Mouse (Mus musculus) ES-E14 (cell line): Measurements from ENCODE around the gene Nktr. TPM values are rescaled to one million over a fixed set of nuclear protein-coding genes. Genes with fewer than 3 reads are reported as not detected.

Experiments used
- DNase-seq: peaks from one replicate; pipeline ENCODE4 v3.0.0-alpha.2; 2013; ENCODE audit warnings: low read depth, low spot score
- H3K27ac ChIP-seq: 2 replicates; pipeline ENCODE4 v1.5.1; 2012; ENCODE audit warnings: low read depth, mild to moderate bottlenecking, low read length, moderate library complexity, mixed read lengths; ENCODE audit not compliant: poor library complexity, insufficient read depth, severe bottlenecking
- H3K36me3 ChIP-seq: 2 replicates; pipeline ENCODE4 v1.6.1; 2012; ENCODE audit warnings: mild to moderate bottlenecking, low read length, moderate library complexity, mixed read lengths; ENCODE audit not compliant: control insufficient read depth, poor library complexity, insufficient read depth, severe bottlenecking
- H3K4me1 ChIP-seq, 2 experiments: fragments of 150-350 bp in 1 of 2; sonication (generic) in 1 of 2; 2 replicates each; pipeline ENCODE4 v1.6.1; 2012; ENCODE audit warnings: low read length in 2 of 2, mild to moderate bottlenecking in 1 of 2, mixed read lengths in 1 of 2; ENCODE audit not compliant: control insufficient read depth in 2 of 2, insufficient read depth in 2 of 2, poor library complexity in 1 of 2
- H3K4me3 ChIP-seq, 2 experiments: fragments of 150-350 bp in 1 of 2; sonication (generic) in 1 of 2; 2 replicates each; pipeline ENCODE4 v1.5.1; 2012; ENCODE audit warnings: low read length in 2 of 2, low read depth in 1 of 2, mild to moderate bottlenecking in 1 of 2, mixed read lengths in 1 of 2; ENCODE audit not compliant: insufficient read depth in 1 of 2, poor library complexity in 1 of 2, severe bottlenecking in 1 of 2
- H3K9ac ChIP-seq: 2 replicates; pipeline ENCODE4 v1.6.1; 2012; ENCODE audit warnings: low read depth, mild to moderate bottlenecking, low read length, mixed read lengths; ENCODE audit not compliant: poor library complexity, insufficient read depth, severe bottlenecking
- H3K9me3 ChIP-seq: fragments of 150-350 bp; sonication (generic); 2 replicates; pipeline ENCODE4 v1.6.1; 2012; ENCODE audit warnings: low read depth, mild to moderate bottlenecking, low read length; ENCODE audit not compliant: control insufficient read depth, insufficient read depth
- CHD2 ChIP-seq: IDR thresholded peaks from 2 replicates; pipeline ENCODE4 v1.6.1; 2014; ENCODE audit warnings: mild to moderate bottlenecking, low read depth, low read length, inconsistent platforms
- HCFC1 ChIP-seq: IDR thresholded peaks from 2 replicates; pipeline ENCODE4 v1.6.1; 2012; ENCODE audit warnings: low read length, inconsistent platforms, borderline replicate concordance; ENCODE audit not compliant: insufficient read depth
- MAFK ChIP-seq: IDR thresholded peaks from 2 replicates; pipeline ENCODE4 v1.6.1; 2014; ENCODE audit warnings: mild to moderate bottlenecking, low read depth, low read length, inconsistent platforms; ENCODE audit not compliant: insufficient read depth
- ZC3H11A ChIP-seq: IDR thresholded peaks from 2 replicates; pipeline ENCODE4 v1.6.1; 2012; ENCODE audit warnings: low read depth, mild to moderate bottlenecking, inconsistent platforms, low read length, borderline replicate concordance
- ZNF384 ChIP-seq: IDR thresholded peaks from 2 replicates; pipeline ENCODE4 v1.6.1; 2012; ENCODE audit warnings: low read depth, low read length, inconsistent platforms
- in situ Hi-C, 2 experiments: fragments of 600-800 bp; cut with MboI; formaldehyde crosslinking; loops; one replicate each; pipeline ENCODE4 v1.15.1; 2025; ENCODE audit warnings: low sequenced_read_pairs in 2 of 2, inconsistent platforms in 1 of 2; ENCODE audit not compliant: unreplicated experiment in 2 of 2
- total RNA-seq: library from RNA; depleted of rRNA; stranded (reverse); fragments of 300-350 nt; gene quantifications from 2 replicates; pipeline ENCODE4 v1.2.3, GENCODE M21; 2012

Nktr gene
- total RNA-seq, 1 experiment, result 69.6 TPM

DNA sequence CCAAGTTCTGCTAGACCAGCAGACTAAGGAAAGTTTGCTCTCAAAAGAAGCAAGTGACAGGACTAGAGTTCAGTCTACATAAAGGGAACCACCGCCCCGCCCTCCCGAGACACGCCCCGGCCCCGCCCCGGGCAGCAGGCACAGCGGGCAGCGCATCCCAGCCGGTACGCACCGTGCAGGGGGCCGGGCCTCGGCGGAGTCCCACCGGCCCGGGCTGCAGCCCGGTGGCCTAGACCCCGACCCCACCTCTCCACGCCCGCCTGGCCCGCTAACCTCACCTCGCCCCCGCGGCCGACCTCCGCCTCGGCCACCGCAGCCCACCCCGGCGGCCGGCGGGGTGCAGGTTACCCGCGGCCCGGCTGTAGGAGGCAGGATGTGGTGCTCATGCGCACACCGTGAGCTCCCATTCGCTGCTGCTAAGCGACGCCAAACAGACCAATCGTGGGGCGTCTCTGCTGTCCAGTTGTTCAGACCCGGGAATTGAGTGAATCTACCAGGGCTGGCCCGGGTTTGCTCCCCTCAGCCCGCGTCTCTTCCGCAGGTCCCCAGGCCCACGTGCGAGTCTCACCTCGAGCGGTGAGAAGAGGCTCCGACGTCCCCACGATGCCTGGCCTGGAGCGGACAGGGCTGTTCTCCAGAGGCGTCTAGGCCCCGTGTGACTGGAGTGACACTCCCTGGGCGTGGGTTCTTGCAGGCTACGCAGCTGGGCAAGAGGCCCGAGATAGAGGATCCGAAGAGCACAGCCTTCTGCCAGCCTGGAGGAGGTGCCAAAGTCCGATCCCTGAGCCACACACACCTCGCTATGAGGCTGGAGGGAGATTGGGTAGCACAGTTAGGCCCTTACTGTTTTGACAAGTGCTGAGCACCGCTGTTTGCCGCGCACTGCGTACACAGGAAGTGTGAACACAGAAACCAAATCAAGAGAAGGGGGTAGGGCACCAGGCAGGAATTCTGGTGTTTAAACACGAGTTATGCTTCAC is 14.0 kb upstream of the Nktr start, which contains the start of gene Sec22c:
TSS of gene Sec22c (minus strand) at position 845 of the 980 bp plus-strand sequence.
- H3K4me3 ChIP-seq, result peak within 1 kb of the TSS; percentile 69 to 91

DNA sequence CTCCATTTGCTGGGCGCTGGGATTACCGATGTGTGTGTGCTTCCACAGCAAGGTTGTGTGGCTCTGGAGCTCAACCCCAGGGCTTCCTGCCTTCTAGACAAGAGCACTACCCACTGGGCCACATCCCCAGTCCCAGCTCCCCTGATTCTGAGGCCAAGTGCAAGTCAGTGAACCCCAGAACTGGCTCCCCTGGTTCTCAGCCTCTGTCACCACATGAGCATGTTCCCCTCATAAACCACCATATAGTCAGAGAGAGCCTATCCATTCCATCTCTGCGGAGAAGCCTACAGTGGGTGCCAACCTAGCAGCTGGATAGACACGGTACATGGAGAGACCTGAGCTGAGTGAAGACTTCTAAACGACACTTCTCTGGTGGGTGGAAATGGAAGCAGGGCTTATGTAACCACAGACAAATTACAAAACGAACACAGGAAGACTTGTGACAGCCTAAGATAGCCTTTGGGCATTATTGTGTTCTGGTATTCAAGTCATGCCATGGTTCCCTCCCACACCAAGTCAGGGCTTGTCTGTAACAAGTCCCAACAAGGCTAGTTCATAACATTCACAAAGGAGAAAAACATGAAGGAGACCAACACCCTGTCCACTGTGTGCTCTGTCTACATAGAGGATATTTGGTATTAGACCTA is 12.8 kb upstream of the Nktr start:
- Histone ChIP-seq H3K4me3 (no peak overlapping the region), H3K9ac (no peak overlapping the region), H3K27ac (no peak overlapping the region), H3K4me1 (peaks cover 0 to 5% of the 10 kb centered on the region in 2 experiments; a peak in 3 of 4 replicates), H3K9me3 (no peaks in the 10 kb centered on the region), H3K36me3 (no peaks in the 10 kb centered on the region)
- DNase-seq, result no peak
- in situ Hi-C loops, result no loop called here
- TF ChIP-seq CHD2, result no peak
- TF ChIP-seq HCFC1, result no peak
- no peak for TF ChIP-seq ZNF384
- TF ChIP-seq MAFK, result no peak
- no peak for TF ChIP-seq ZC3H11A

More for the DNA sequence above, 14.0 kb upstream of the Nktr start, which contains the start of gene Sec22c:
- peak; percentile 82 for DNase-seq
- no peak within 1 kb of the TSS for H3K27ac ChIP-seq
- peak within 1 kb of the TSS; percentile 78 for H3K9ac ChIP-seq
- peaks cover 0 to 5% of the 10 kb centered on the region in 2 experiments; a peak in 3 of 4 replicates for H3K4me1 ChIP-seq
- in situ Hi-C loops, result no loop called here
- TF ChIP-seq HCFC1, result no peak
- no peak for TF ChIP-seq CHD2
- TF ChIP-seq MAFK, result no peak
- TF ChIP-seq ZNF384, result no peak
- TF ChIP-seq ZC3H11A, result no peak
- H3K9me3 ChIP-seq, result no peaks in the 10 kb centered on the region
- no peaks in the 10 kb centered on the region for H3K36me3 ChIP-seq

DNA sequence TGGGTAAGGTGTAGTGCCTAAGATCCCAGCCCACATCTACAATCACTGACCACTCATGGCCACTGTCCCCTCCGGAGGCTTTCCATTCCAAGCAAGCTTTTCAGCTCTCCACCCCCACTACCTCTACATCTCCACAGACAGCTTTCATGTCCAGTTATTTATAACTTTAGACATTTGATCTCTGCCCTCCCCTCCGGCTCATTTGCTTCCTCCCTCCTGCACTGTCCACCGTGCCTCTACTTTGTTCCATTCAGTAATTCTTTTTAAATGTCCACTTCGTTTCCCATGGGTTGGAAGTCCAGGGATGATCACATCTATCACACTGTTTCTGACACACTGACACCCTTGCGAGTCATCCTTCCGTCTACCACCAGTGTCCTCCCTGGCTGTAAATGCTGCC is 11.2 kb upstream of the Nktr start:
- in situ Hi-C loops, result no loop called here
- Histone ChIP-seq H3K4me1 (peaks cover 0 to 5% of the 10 kb centered on the region in 2 experiments; a peak in 3 of 4 replicates), H3K9me3 (no peaks in the 10 kb centered on the region), H3K27ac (no peak overlapping the region), H3K4me3 (no peak overlapping the region), H3K9ac (no peak overlapping the region), H3K36me3 (no peaks in the 10 kb centered on the region)
- TF ChIP-seq MAFK (no peak), HCFC1 (no peak), CHD2 (no peak), ZNF384 (no peak), ZC3H11A (no peak)
- no peak for DNase-seq

DNA sequence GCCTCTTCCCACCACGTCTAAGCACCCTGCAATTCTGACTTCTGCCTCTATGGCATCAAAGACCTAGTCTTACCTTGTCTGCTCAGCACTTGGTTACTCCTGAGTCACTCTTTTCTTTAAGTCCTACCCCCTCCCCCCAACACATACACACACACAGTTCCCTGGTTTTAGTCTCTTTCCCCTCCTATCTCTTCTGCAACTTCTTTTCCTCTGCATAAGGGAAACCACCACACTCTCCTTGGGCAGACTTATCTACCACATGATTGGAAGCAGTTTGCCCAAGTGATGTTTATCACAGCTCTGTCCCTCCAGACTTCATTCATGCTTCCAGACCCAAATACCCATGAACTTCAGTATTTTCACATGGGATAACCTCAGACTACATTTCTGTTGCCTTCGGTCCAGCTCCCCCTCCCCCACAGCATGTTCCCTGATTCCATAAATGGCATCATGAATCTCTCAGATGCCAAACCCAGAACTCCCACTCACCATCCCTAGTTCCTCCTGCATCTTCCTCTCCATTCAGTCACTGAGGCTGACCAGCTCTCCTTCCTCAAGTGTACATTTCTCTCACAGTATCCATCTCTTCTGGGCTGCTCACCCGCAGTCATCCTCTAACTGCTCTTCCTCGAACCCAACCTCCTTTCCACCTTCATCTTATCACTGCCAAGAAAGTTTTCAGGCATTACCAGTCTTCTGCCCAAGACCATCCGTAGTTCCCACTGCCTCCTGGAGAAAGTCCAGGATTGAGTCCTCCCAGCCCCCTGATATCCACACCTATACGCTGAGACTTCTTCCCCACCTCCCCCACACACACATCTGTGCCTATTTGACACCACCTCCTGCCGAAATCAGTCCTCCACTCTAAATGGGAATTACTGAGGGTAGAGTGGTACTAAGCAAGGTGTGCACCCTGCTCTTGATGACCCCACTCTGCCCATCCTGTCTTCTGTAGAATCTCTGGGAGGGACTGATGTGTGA is 10.2 kb upstream of the Nktr start:
- in situ Hi-C loops, result no loop called here
- Histone ChIP-seq H3K9me3 (no peaks in the 10 kb centered on the region), H3K27ac (no peak overlapping the region), H3K9ac (no peak overlapping the region), H3K4me3 (no peak overlapping the region), H3K4me1 (no peaks in the 10 kb centered on the region; a peak in 3 of 4 replicates), H3K36me3 (no peaks in the 10 kb centered on the region)
- TF ChIP-seq ZC3H11A, result no peak
- 0 out of 2 replicates have a peak, but pooled peaks have one; percentile 11 for TF ChIP-seq MAFK
- TF ChIP-seq HCFC1, result no peak
- no peak for DNase-seq
